Mouse (Mus musculus) lung, postnatal 36 days (tissue): ENCODE data around the gene Dnmt1.

Experiments
- DNase-seq: peaks from one replicate; pipeline ENCODE4 v3.0.0; 2022; ENCODE audit warnings: mixed read lengths

Dnmt1 gene

GRCm38 (mm10) chr9:20878041-20878709 is 81.5 kb downstream of the Dnmt1 start:
- peak; percentile 100 for DNase-seq

- DNase-seq: no peak
Measured at GRCm38 (mm10) chr9:20877118-20878040, 82.3 kb downstream of the Dnmt1 start.

- no peak for DNase-seq
Measured at GRCm38 (mm10) chr9:20876318-20877117, 83.2 kb downstream of the Dnmt1 start.

- no peak for DNase-seq
Measured at GRCm38 (mm10) chr9:20875021-20875790, 84.5 kb downstream of the Dnmt1 start.

- DNase-seq: no peak
Measured at GRCm38 (mm10) chr9:20873521-20873920, 86.2 kb downstream of the Dnmt1 start.

- DNase-seq: no peak
Measured at GRCm38 (mm10) chr9:20872991-20873390, 86.7 kb downstream of the Dnmt1 start.

GRCm38 (mm10) chr9:20870211-20871173 is 89.2 kb downstream of the Dnmt1 start:
- no peak for DNase-seq

- peak; percentile 34 for DNase-seq
Measured at GRCm38 (mm10) chr9:20869246-20869645, 90.4 kb downstream of the Dnmt1 start.

- DNase-seq: peak; percentile 66
Measured at GRCm38 (mm10) chr9:20868448-20869001, 91.2 kb downstream of the Dnmt1 start, which contains the start of gene A230050P20Rik. Gene A230050P20Rik (plus strand): TSS chr9:20868642.

- DNase-seq: no peak
Measured at GRCm38 (mm10) chr9:20866879-20867278, 92.8 kb downstream of the Dnmt1 start.

GRCm38 (mm10) chr9:20862225-20862624 is 97.5 kb downstream of the Dnmt1 start:
- DNase-seq: no peak

- peak; percentile 39 for DNase-seq
Measured at GRCm38 (mm10) chr9:20861821-20862220, 97.9 kb downstream of the Dnmt1 start.

- DNase-seq: no peak
Measured at GRCm38 (mm10) chr9:20859926-20860325, 99.8 kb downstream of the Dnmt1 start.
